Mouse (Mus musculus) olfactory bulb, adult 2 months (tissue): ENCODE measurements at regions not wholly inside any gene's neighbourhood (a gene's known extent, or its start where the extent isn't known, plus 50 kb on each side); places are given as distances from the start of the nearest gene placed in this dataset.

Experiments used
- H3K27ac ChIP-seq: fragments of 200-500 bp; 2 replicates; pipeline ENCODE4 v1.5.1; 2012; ENCODE audit warnings: low read depth, low read length; ENCODE audit not compliant: insufficient read depth
- H3K4me1 ChIP-seq: fragments of 200-500 bp; 2 replicates; pipeline ENCODE4 v1.6.1; 2012; ENCODE audit warnings: low read length; ENCODE audit not compliant: control insufficient read depth, insufficient read depth
- H3K4me3 ChIP-seq: fragments of 200-500 bp; 2 replicates; pipeline ENCODE4 v1.5.1; 2012; ENCODE audit warnings: mild to moderate bottlenecking, low read depth, low read length, moderate library complexity; ENCODE audit not compliant: insufficient read depth
- CTCF ChIP-seq: fragments of 200-500 bp; IDR thresholded peaks from 2 replicates; pipeline ENCODE4 v1.5.1; 2012; ENCODE audit warnings: low read depth, mild to moderate bottlenecking, low read length, moderate library complexity; ENCODE audit not compliant: insufficient read depth
- POLR2A ChIP-seq: fragments of 200-500 bp; IDR thresholded peaks from 2 replicates; pipeline ENCODE4 v1.6.1; 2012; ENCODE audit warnings: mild to moderate bottlenecking, low read depth, low read length, moderate library complexity; ENCODE audit not compliant: insufficient read depth
- WGBS: fragments of 180-500 bp; shearing (Covaris S2); methylation state at CpG from one replicate; pipeline ENCODE4 v1.1.7; 2018; 5-methylcytosine and 5-hydroxymethylcytosine counted together

DNA sequence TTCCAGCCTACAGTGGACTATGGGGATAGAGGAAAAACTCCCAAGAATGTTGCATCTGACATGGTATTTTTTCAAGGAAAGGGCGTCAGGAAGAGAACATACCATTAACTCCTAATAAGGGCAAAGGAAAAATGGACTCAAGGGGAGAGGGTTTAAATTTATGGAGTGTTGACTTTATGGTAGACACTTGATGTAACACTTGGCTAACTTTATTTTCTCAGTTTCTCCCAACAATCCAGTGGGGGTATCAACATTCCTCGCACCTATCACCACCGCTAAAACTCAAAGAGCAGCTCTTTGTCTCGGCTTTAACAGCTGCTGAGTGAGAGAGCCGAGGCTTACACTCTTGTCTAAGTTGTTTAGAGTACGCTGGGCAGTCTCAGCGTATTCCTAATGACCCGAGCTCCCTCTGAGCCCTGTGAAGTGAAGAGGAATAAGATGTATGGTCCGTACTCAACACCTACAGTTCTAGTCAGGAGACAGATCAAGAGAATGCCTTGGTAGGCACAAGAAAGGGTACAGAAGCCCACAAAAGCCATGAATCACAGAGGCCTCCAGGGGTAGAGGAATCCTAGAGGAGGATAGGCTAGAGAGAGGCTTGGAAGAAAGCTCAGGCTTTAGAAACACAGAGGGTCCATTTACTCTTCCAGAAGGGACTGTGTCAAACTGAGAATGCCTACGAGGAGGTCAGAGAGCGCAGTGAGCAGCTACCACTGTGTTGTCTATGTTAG, 236.4 kb downstream of the Gm5426 start:
- no peak for TF ChIP-seq POLR2A
- no peak for TF ChIP-seq CTCF
- WGBS, result 90% methylated on average over 11 of the region's 11 CpGs
- H3K27ac ChIP-seq, result no peak overlapping the region
- no peak overlapping the region for H3K4me3 ChIP-seq
- no peaks in the 10 kb centered on the region for H3K4me1 ChIP-seq

DNA sequence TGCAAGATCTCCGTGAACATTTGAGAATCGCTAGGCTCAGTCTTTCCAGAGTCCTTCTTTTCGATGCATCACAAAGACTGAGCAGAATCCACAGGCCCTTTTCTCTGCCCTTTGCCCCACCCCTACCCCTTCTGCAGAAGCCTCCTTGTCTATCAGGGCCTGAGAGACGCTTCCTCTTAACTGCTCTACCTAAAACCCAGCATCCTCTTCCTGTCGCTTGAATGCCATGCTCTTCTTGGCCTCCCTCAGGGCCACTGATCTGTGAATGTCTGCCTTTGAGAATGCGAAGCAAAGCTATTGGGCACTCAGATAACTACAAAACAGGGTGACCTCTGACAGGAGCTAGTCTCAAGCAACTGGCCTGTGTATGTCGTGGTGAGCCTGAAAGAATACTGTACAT, 237.1 kb downstream of the Gm5426 start:
- H3K27ac ChIP-seq, result no peak overlapping the region
- no peaks in the 10 kb centered on the region for H3K4me1 ChIP-seq
- H3K4me3 ChIP-seq, result no peak overlapping the region
- 81% methylated on average over 7 of the region's 7 CpGs for WGBS
- TF ChIP-seq CTCF (no peak), POLR2A (no peak)

DNA sequence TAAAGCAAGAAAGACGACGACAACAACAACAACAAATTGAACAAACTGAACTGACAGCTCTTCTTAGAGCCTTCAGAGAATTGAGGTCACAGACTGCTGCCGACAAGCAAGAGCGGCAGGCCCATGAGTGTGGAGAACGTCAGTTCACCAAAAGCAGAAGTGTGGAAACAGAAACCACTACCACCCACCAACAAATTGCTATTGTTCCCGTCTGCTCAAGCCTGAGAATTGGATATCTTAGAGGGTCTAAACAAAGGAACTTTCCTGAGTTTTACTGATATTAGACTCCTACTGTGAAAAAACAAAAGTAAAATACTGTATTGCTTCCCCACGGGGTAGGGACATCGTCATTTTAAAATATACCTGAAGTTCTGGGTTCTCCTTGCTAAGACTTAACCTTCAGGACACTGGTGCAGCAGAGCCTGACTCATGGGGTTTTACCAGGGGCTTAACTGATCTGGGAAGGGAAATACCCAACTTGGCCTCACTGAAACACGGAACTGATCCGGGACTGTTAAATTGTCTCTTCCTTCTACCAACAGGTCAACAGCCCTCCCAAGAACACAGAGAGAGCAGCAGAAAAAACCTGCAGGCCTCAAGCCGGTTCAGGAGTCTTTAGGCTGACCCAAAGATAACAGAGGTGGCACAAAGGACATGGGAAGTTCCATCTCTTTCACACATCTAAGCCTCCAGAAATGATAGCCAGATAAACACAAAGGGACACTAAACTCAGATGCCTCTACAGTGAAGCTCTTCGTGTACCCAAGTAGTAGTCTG, 238.1 kb downstream of the Gm5426 start:
- H3K4me1 ChIP-seq, result no peaks in the 10 kb centered on the region
- WGBS, result 82% methylated on average over 12 of the region's 12 CpGs
- H3K27ac ChIP-seq, result no peak overlapping the region
- H3K4me3 ChIP-seq, result no peak overlapping the region
- TF ChIP-seq POLR2A (no peak), CTCF (no peak)

DNA sequence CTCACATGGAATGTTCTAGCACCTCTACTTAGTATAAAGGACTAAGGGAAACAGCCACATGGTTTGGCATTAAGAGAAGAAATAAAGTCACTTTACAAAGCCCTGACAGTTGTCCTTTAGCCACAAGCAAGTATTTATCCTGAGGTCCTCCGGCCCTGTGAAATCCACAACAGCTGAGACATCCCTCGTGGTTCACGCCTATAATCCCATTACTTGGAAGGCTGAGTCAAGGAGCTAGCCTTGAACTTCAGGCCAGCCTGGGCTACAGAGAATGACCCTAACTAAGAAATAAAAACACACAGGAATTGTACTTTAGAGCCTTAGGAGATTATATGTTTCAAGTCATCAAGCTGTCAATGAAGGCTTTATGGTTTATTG, 238.7 kb downstream of the Gm5426 start:
- H3K4me1 ChIP-seq, result no peaks in the 10 kb centered on the region
- no peak for TF ChIP-seq CTCF
- TF ChIP-seq POLR2A, result no peak
- 94% methylated on average over 3 of the region's 3 CpGs for WGBS
- H3K4me3 ChIP-seq, result no peak overlapping the region
- H3K27ac ChIP-seq, result no peak overlapping the region

DNA sequence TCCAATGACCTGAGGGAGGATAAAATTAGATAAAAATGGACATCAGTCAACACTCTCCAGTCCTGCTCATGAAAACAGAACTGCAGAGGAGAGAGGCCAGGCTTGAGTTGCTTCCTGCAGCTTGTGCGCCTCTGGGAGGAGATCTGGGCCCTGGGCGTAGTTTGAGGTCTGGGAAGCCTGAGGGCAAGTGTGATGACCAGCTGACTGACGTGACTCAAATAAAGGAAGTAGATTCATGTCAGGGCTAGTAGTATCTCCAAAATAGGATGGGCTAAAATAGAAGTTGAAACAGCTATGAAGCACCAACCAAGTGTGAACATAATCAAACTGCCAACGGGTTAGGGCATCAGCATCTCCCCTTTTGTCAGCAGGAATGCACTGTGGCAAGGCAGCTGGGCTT, 239.3 kb upstream of the Btg1 start:
- no peak overlapping the region for H3K27ac ChIP-seq
- H3K4me3 ChIP-seq, result no peak overlapping the region
- 90% methylated on average over 4 of the region's 4 CpGs for WGBS
- H3K4me1 ChIP-seq, result no peaks in the 10 kb centered on the region
- no peak for TF ChIP-seq POLR2A
- TF ChIP-seq CTCF, result no peak

DNA sequence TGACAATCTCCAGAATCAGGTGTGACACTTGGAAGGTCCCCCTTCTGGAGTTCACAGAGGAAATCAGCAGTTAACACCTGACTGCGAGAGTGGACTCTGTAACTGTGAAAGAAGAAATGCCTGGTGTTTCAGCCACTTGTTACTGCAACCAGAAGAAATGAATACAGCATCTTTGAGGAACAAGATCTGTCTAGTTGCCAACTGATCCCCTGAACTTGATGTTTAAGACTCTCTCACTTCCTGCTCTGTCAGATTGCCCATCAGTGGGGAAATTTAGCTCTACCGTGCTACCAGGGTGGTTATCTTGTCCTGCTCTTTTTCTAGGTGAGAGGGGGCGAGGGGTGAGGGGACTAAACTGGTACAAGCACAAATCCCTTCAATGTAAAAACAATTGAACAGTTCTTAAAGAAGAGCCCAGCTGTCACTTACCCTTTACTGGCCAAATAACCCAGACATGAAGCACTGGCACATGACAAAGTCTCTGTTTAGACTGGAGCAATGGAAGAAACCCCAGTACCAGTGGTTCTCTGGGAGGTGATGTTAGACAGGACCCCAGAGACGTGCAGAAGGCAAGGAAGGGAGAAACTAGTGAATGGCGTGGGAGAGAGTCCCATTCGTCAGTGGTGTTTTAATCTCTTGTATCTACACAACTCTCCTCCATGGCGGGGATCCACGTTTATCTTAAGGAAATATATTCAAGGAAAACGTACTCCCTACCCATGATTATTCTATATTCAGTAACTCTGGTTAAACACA, 237.6 kb upstream of the Btg1 start:
- H3K27ac ChIP-seq, result no peak overlapping the region
- TF ChIP-seq CTCF, result no peak
- no peak for TF ChIP-seq POLR2A
- no peaks in the 10 kb centered on the region for H3K4me1 ChIP-seq
- WGBS, result 73% methylated on average over 9 of the region's 9 CpGs
- H3K4me3 ChIP-seq, result no peak overlapping the region

DNA sequence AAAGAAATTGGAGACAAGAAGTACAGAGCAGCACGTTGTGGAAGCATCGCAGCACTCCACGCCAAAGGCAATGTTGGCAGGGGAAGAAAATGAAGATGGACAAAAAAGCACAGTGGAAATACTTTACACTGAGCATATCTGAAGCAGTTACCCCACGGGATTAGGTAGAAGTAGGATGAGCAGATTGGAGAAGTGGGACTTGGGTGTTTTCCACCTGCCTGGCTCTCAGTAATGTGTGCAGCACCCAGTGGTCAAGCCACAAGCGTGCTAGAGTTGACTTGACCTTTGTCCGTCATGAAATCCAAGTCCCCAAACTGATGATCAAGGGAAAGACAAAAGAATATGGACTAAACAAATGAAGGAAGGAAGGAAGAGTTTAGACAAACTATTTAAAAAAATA, 235.1 kb upstream of the Btg1 start:
- no peaks in the 10 kb centered on the region for H3K4me1 ChIP-seq
- TF ChIP-seq CTCF, result no peak
- no peak for TF ChIP-seq POLR2A
- H3K4me3 ChIP-seq, result no peak overlapping the region
- H3K27ac ChIP-seq, result no peak overlapping the region
- 99% methylated on average over 6 of the region's 6 CpGs for WGBS

DNA sequence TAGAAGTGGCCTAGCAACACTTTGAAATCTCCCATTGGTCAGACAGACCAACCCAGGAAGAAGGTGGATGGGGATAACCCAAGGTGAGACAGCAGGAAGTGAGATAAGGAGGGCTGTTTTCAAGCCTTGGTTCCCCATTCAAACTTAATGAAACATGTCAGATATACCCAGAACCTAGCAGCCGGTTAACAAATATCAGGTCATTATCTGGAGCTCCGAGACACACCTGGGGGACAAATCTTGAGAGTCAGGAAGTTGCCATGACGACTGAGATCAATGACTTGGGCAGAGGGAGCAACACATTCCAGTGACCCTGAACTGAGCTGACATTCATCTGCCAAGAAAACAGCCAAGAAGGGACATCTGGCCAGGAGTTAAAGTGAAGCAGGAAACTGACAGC, 225.1 kb upstream of the Btg1 start:
- WGBS, result 80% methylated on average over 3 of the region's 3 CpGs
- no peak overlapping the region for H3K4me3 ChIP-seq
- no peak overlapping the region for H3K27ac ChIP-seq
- no peaks in the 10 kb centered on the region for H3K4me1 ChIP-seq
- no peak for TF ChIP-seq POLR2A
- no peak for TF ChIP-seq CTCF

DNA sequence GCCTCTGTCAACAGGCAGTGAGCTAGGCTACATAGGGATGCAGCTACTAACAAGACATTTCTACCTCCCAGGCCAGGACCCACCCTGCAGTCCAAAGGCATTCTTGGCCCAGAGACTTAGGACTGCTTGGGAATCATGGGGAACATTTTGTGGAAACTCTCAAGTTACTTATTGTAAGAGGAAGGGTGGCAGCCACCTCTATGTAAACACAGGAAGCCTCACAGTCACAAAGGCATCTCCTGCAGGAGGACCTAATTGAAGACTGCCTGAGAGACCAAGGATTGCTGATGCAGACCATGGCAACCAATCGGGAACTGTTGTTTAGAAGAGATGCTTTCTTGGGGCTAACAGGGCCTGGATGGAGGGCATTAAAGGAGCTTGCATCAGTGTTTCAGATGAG, 224.0 kb upstream of the Btg1 start:
- WGBS, result 83% methylated on average over 1 of the region's 1 CpGs
- Histone ChIP-seq H3K4me3 (no peak overlapping the region), H3K27ac (no peak overlapping the region), H3K4me1 (no peaks in the 10 kb centered on the region)
- TF ChIP-seq CTCF (no peak), POLR2A (no peak)
